Mouse (Mus musculus) liver, embryonic 14.5 days (tissue): Measurements from ENCODE around the gene Rpl27.

ENCODE experiments used
- CTCF ChIP-seq: IDR thresholded peaks from 2 replicates; pipeline ENCODE4 v1.5.1; 2016; ENCODE audit warnings: antibody characterized with exemption, low read depth, control low read depth
- EP300 ChIP-seq: IDR thresholded peaks from 2 replicates; pipeline ENCODE4 v1.6.1; 2016; ENCODE audit warnings: antibody characterized with exemption, low read depth

DNA sequence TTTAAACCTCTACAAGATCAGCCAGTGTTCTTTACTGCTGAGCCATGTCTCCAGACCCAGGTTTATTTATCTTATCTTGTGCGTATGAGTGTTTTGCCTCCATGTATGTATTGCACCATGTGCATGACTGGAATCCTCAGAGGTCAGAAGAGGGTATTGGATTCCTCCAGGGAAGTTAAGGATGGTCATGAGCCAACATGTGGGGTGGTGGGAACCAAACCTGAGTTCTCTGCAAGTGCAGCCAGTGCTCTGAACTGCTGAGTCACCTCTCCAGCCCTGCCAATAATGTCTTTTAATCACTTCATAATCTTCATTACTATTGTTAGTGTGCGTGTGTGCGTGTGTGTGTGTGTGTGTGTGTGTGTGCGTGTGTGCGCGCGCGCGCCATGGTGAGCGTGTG lies 9.4 kb downstream of the Rpl27 start:
- no peak for TF ChIP-seq CTCF
- no peak for TF ChIP-seq EP300
